Mouse (Mus musculus): Measurements from ENCODE around the gene Atxn7l3b.
A peak's percentile ranks its signal among the peaks of the same experiment; 100 is the strongest.
"Not testable (repeated sequence)": the region's sequence is repeated elsewhere in the genome, so short reads cannot be mapped to it uniquely, and the experiment has no call there.

Atxn7l3b gene

GRCm38 (mm10) chr10:112928452-112929221 lies at the start of gene Atxn7l3b:
Gene Atxn7l3b, minus strand, starts transcription at chr10:112929001.
- peak; percentile 93 for DNase-seq (ENCODE audit: low spot score)

GRCm38 (mm10) chr10:112977586-112977985 lies 48.8 kb upstream of the Atxn7l3b start:
- DNase-seq (ENCODE audit: low spot score) = no peak

DNA sequence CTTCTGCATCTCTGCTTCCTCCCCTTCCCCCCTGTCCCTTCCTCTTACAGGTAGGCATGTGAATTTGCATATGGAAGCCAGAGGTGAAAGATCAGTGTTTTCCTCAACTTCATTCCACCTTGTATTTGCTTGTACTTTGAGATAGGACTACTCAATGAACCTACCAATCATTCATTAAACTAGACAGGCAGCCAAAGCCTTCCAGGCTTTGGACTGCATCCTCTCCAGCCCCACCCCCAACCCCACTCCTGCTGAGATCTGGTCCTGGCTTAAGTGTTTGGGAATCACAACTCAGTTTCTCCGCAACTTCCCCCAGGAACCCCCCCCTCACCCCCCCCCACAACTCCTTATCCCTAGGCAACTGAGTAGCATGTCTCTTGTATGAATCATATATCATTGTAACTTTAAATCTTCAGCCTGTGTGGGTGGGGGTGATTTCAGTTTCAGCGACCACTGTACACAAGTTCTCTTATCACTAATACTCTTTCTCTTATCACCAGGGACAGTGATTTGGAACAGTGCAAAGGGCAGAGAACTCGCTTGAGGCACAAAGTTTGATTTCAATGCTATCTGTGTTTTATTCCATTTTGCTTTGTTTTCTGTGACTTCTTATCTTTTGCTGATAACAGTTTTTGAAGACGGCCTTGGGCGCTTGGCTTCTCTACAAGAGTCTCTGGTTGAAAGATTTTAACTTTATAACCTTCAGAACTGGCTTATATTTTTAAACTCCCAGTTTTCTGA lies 44.7 kb upstream of the Atxn7l3b start:
- no peak for DNase-seq (ENCODE audit: low spot score)

- DNase-seq (ENCODE audit: low spot score) = no peak
These were observed 41.3 kb upstream of the Atxn7l3b start for GRCm38 (mm10) chr10:112970002-112970589.

- no peak for DNase-seq (ENCODE audit: low spot score)
These were observed 38.8 kb upstream of the Atxn7l3b start for GRCm38 (mm10) chr10:112967578-112967977.

GRCm38 (mm10) chr10:112962216-112962615 lies 33.4 kb upstream of the Atxn7l3b start:
- not testable (repeated sequence) for DNase-seq (ENCODE audit: low spot score)

DNA sequence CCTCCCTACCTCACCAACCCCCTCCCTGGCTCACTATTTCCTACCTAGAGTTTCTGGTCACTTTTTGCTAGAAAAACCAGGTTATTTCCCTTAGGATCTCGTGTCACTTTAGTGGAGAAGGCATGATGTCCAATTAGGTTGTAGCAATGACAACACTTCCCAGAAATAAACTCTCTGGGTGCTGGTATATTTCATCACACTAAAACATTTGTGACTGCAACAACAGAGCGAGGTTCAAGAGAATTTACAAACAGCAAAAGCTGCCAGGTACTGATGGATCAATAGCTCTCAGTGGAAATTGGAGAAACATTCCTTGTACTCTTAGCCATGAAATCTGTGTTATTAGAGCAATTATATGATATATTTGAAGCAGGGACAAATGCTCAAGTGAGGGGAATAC lies 25.3 kb upstream of the Atxn7l3b start:
- no peak for DNase-seq (ENCODE audit: low spot score)

- DNase-seq (ENCODE audit: low spot score) = no peak
These were observed 19.7 kb upstream of the Atxn7l3b start for GRCm38 (mm10) chr10:112948453-112948852.

DNA sequence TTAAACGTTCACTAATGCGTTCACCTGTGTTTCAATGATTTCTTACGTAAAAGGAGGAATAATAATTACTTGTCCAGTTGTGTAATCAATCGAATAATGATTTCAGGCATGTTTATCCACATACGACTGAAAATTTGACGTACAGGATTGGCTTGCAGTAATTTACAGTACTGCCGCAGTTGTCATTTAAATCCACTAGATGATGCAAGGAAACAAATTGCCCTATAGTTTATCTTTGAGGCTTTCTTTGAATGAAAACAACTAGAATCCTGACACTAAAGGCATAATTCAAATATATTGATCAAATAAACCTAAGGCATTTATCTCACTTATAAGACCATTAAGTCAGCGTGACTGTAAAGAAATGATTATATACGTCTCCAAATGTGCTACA lies 418 bp upstream of the Atxn7l3b start:
- DNase-seq (ENCODE audit: low spot score) = no peak

DNA sequence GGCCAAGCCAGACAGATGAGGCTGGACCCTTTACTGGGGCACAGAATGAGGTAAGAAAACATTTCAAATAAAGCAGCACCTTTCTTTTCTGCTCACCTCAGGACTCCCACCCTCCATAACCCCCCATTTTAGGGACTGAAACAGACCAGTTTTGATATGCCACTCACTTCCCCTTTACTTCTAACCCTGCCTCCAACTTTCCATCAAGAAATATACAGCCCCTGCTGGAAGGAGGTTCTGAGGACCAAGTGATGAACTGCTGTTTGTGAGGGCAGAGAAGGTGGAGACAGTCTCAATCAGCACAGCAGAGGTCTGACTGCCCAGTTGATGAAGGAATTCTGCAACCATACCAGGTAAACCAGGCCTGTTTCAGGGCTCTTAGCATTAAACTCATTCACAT lies 1.8 kb downstream of the Atxn7l3b start:
- DNase-seq (ENCODE audit: low spot score) = no peak

GRCm38 (mm10) chr10:112926271-112926670 lies 2.5 kb downstream of the Atxn7l3b start:
- no peak for DNase-seq (ENCODE audit: low spot score)

DNA sequence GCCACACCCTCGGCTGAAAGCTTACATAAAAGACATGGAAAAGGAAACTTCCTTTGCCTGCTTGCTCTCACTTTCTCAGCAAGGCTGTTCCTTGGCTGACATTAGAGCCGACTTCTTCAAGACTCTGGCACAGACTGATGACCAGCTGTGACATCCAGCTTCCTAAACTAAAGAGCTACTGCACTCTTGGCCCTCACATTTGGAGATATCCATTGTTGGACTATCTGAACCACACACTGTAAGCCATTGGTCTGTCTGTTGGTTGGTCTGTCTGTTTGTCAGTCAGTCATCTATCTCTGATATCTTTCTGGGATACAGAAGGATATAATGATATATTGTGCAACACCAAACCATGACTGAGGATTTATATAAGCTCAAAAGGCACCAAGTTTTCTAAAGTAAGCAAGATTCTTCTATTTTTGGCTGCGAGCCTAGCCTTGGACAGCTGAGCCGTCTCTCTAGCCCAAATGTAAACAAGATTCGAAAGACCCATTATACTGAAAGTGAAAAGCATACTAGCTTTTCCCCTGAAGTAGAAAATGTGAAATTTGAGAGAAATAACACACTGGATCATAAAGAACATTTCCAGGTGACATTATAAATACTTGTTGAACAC lies 12.1 kb downstream of the Atxn7l3b start:
- DNase-seq (ENCODE audit: low spot score) = no peak

GRCm38 (mm10) chr10:112900243-112900642 lies 28.6 kb downstream of the Atxn7l3b start:
- DNase-seq (ENCODE audit: low spot score) = peak; percentile 34

DNA sequence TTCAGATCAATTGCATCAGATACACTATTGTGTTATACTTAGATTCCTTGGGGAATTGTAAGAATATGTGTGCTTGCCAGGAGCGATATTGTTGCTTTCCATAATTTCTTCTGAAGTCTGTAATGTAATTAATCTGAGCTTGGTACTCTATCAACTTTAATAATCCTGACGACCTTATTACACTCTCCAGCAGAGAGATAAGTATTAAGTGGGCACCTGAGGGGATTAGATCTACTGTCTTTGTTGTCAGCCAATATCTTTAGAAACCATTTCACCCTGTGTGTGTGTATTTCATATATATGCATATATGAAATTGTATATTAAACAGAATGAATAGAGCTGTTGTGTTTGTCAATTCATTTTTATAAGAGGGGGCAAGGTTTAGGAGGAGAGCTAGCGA lies 29.0 kb downstream of the Atxn7l3b start:
- no peak for DNase-seq (ENCODE audit: low spot score)

DNA sequence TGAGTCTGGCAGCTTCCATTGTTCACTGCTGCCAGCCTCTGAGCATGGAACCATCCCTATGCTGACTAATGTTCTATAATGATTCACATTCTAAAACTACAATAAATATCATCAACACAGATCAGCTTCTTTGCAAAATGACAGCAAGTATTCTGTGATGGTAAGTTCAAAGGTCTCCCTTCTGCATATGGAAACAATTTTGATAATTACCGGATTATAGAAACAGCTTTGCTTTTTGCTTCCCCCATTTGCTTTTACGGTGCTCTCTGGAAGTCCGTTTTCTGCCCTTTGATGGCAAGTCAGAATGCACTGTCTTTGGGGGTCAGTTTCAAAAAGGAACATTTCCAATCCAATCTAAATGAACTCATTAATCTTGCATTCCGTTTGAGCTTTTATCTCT lies 32.2 kb downstream of the Atxn7l3b start:
- DNase-seq (ENCODE audit: low spot score) = no peak

- no peak for DNase-seq (ENCODE audit: low spot score)
These were observed 35.1 kb downstream of the Atxn7l3b start for GRCm38 (mm10) chr10:112893622-112894252.

- no peak for DNase-seq (ENCODE audit: low spot score)
These were observed 44.7 kb downstream of the Atxn7l3b start for GRCm38 (mm10) chr10:112884064-112884463.

- no peak for DNase-seq (ENCODE audit: low spot score)
These were observed 45.2 kb downstream of the Atxn7l3b start for GRCm38 (mm10) chr10:112883688-112884004.

DNA sequence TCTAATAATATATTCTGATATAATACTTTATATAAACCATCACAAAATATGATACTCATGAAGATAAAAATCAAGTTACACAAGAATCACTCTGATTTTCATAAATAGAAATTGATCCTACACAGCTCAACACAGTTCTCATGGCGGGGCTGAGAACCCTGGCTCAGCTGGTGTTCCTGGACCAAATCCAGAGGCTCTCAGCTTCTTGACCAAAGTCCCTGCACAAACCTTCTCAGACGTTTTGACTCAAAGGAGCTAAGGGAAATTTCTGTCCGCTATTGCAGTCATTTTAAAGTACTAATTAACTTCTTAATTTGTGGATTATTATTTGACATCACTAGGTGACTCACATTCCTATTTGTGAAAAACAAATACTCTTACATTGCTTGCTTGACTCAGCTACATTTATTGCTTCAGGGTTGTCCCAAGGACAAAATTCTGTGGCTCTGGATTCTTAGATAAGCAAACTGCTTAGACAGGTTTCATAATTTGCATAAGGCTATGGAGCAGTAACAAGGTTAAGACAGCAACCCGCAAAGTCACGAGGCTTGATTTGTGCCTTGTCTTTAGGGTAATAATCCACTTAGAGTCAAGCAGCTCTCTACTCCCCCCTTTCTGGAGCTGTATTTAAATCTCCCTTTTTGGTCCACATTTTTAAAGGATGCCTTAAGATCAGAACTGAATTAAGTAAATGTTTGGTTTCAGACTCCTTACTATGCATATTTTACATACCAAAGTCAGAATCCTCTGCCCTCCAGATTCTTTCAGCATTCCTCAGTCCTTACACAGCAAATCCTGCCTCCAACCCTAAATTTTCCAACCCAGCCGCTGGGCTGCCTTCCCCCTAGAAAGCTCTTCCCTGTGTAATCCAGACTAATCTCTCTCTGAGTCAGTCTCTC lies 45.8 kb downstream of the Atxn7l3b start:
- no peak for DNase-seq (ENCODE audit: low spot score)

GRCm38 (mm10) chr10:112882149-112882548 lies 46.7 kb downstream of the Atxn7l3b start:
- no peak for DNase-seq (ENCODE audit: low spot score)

Data from retina, embryonic 14.5 days (tissue).